Mouse (Mus musculus) activated CD4-positive, CD25-positive, alpha-beta regulatory T cell, adult 9 weeks (primary cell): Measurements from ENCODE around the gene Abi3bp. TPM values are rescaled to one million over a fixed set of nuclear protein-coding genes. Genes with fewer than 3 reads are reported as not detected.

Experiments used
- polyA plus RNA-seq: library from polyadenylated mRNA; unstranded; fragments of 100-300 nt; shearing (Covaris generic); gene quantifications from one replicate; pipeline ENCODE4 v1.2.1, GENCODE M21; 2017

Abi3bp gene
- 0.11 TPM for polyA plus RNA-seq

DNA sequence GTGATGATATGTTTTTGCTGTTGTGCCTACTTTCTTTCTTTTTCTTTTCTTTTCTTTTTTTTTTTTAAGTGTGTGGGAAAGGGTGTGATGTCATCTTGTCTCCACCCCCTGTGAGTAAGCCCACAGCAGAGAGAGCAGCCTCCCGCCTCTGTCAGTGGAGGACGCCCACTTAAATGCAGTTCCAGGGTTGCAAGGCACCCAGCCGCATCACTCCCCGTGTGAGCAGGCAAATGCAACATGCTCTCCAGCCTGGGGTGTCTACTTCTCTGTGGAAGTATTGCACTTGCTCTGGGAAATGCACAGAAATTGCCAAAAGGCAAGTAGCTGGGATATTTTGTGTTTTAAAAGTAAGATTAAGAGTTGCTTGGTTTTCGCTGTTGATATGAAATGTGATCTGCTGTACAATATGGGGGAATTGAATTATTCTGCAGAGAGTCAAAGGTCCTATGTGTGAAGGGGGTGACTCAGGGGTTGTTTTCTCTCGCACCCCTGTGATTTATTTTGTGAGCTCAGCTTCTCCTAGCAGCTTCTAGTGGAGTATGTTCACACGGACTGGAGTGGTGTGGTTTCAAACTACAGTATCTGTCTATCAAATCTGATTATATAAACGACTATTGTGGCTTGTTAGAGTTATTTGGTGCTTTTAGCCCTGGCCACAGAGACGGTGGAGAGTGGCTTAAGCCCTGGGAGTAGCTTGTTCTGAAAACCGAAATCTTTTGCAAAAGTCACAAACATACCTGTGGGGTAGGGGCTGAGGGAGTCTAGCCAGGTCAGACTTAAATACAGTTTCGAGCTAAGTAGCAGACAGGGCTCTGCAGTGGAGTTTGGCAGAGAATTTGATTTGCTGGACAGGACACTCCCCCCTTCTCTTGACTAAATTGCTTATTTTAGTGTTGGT lies at the start of gene Abi3bp:
Abi3bp (plus strand) TSS at position 202 of the 898 bp plus-strand sequence.

DNA sequence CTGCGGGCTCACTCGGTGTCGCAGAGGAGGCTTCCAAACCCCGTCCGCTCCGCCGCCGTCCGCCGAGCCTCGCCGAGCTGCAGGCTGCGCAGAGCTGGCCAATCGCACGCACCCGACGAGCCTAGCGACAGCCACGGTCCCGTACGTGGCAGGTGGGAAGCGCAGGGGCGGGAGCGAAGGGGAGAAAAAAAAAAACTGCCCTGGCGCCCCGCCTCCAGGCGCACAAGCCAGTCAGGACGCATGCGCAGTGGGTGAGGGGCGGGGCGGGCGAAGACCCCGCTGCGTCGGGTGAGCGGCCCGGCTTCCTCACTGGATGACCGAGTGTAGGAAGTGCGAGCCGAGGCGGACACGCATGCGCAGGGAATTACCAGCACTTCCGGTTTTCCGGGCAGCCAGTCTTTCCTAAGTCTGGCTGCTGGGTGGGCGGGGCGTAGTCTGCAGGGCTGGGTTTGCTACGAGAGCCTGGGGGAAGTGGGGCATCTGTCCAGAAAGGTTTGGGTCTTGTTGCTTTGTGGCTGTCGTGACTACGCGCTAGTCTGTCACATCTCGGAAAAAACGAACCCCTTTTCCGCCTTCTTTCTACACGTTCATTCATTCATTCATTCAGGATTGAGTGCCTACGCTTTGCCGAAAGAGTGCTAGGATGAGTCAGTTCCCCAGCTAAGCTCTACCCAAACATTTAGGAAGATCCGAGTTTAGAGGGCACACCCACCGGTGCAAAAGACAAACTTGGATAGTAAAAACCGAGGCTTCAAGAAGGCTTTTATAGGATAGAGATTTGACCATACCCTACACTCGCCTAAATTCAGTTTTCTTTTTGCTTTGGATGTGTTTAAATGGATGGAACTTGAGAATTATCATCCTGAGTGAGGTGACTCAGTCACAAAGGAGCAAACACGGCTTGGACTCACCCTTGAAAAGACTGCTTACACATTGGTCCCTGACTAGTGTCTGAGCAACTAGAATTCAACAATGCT lies 239.8 kb downstream of the Abi3bp start, which contains the start of gene Tfg:
Tfg (minus strand) TSS at position 227 of the 977 bp plus-strand sequence.

Other genes starting within 250 kb of the Abi3bp start
- gene Tfg, start 239.6 kb downstream of the Abi3bp start, polyA plus RNA-seq, result 70.1 TPM